Mouse (Mus musculus) kidney, adult 18-20 months (tissue): Measurements from ENCODE around the gene Igfbp1.

Experiments used
- DNase-seq: peaks from one replicate; pipeline ENCODE4 v3.0.0; 2021

Igfbp1 gene

GRCm38 (mm10) chr11:7197491-7197941 is at the start of gene Igfbp1:
Gene Igfbp1, plus strand, starts transcription at chr11:7197782.
- peak; percentile 84 for DNase-seq

GRCm38 (mm10) chr11:7147945-7148344 is 49.6 kb upstream of the Igfbp1 start:
- no peak for DNase-seq

GRCm38 (mm10) chr11:7149471-7149870 is 48.1 kb upstream of the Igfbp1 start:
- DNase-seq: no peak

- no peak for DNase-seq
Observed at GRCm38 (mm10) chr11:7150511-7150910, 47.1 kb upstream of the Igfbp1 start.

- DNase-seq: no peak
Observed at GRCm38 (mm10) chr11:7152371-7152770, 45.2 kb upstream of the Igfbp1 start.

- DNase-seq: peak; percentile 53
Observed at GRCm38 (mm10) chr11:7153081-7153480, 44.5 kb upstream of the Igfbp1 start.

GRCm38 (mm10) chr11:7156427-7156826 is 41.2 kb upstream of the Igfbp1 start:
- no peak for DNase-seq

- no peak for DNase-seq
Observed at GRCm38 (mm10) chr11:7158196-7158595, 39.4 kb upstream of the Igfbp1 start.

- DNase-seq: peak; percentile 22
Observed at GRCm38 (mm10) chr11:7160146-7160545, 37.4 kb upstream of the Igfbp1 start.

GRCm38 (mm10) chr11:7160637-7161101 is 36.9 kb upstream of the Igfbp1 start:
- no peak for DNase-seq

- peak; percentile 18 for DNase-seq
Observed at GRCm38 (mm10) chr11:7161502-7162174, 35.9 kb upstream of the Igfbp1 start.

- DNase-seq: no peak
Observed at GRCm38 (mm10) chr11:7164416-7164815, 33.2 kb upstream of the Igfbp1 start.

GRCm38 (mm10) chr11:7169645-7170044 is 27.9 kb upstream of the Igfbp1 start:
- DNase-seq: no peak

GRCm38 (mm10) chr11:7173664-7174063 is 23.9 kb upstream of the Igfbp1 start:
- DNase-seq: peak; percentile 45

GRCm38 (mm10) chr11:7178724-7179123 is 18.9 kb upstream of the Igfbp1 start:
- DNase-seq: no peak

- DNase-seq: no peak
Observed at GRCm38 (mm10) chr11:7179276-7179675, 18.3 kb upstream of the Igfbp1 start.

- DNase-seq: no peak
Observed at GRCm38 (mm10) chr11:7182409-7183042, 15.1 kb upstream of the Igfbp1 start.

- DNase-seq: no peak
Observed at GRCm38 (mm10) chr11:7184420-7184819, 13.2 kb upstream of the Igfbp1 start.

- DNase-seq: no peak
Observed at GRCm38 (mm10) chr11:7187472-7187871, 10.1 kb upstream of the Igfbp1 start.

GRCm38 (mm10) chr11:7188469-7188868 is 9.1 kb upstream of the Igfbp1 start, which contains the start of gene Gm11985:
Gene Gm11985, minus strand, starts transcription at chr11:7188569.
- DNase-seq: no peak

- DNase-seq: no peak
Observed at GRCm38 (mm10) chr11:7192710-7193109, 4.9 kb upstream of the Igfbp1 start.

GRCm38 (mm10) chr11:7193134-7193533 is 4.4 kb upstream of the Igfbp1 start:
- DNase-seq: no peak

- DNase-seq: no peak
Observed at GRCm38 (mm10) chr11:7194432-7195311, 2.9 kb upstream of the Igfbp1 start.
